Mouse (Mus musculus): ENCODE measurements at regions not wholly inside any gene's neighbourhood (a gene's known extent, or its start where the extent isn't known, plus 50 kb on each side); places are given as distances from the start of the nearest gene placed in this dataset.

- TF ChIP-seq CTCF (IDR thresholded peaks at IDR 0.05; ENCODE audit: extremely low read depth, insufficient read depth, insufficient read length, insufficient replicate concordance): no peak
- TF ChIP-seq POLR2A (IDR thresholded peaks at IDR 0.05; ENCODE audit: low read depth, low read length): no peak
Measured at GRCm38 (mm10) chr13:5704991-5705390, 156.3 kb upstream of the Klf6 start.
